Mouse (Mus musculus): ENCODE data around the gene Banf2. TPM values are rescaled to one million over a fixed set of nuclear protein-coding genes. Genes with fewer than 3 reads are reported as not detected.

Gene Banf2
- total and polyA plus RNA-seq, 2 experiments from 2014 or later = not detected

DNA sequence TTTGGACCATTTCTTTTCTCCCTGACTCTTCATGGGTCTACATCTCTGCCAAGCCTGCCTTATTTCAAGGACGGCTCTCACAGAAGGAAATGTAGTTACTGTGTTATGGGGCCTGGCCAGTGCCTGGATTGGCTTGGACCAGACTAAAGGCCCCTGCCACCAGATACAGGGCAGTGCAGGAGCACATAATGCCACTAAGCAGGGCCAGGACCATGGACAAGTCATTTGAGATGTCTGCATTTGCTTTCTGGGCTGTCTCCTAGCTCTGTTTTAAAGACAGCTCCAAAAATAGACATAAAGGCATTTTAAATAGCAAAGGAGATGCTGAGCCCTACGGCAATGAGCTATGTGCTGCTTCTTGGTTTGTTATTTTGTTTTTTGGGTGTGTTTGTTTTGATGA is 43.8 kb downstream of the Banf2 start:
- TF ChIP-seq CTCF (IDR thresholded peaks at IDR 0.05; ENCODE audit: low read depth) (no peak), EP300 (IDR thresholded peaks at IDR 0.05; ENCODE audit: low read depth) (no peak)
- H3K27ac ChIP-seq (ENCODE audit: low read depth) = no peak overlapping the region
- WGBS = 32% methylated on average over 2 of the region's 2 CpGs
- no peaks in the 10 kb centered on the region for H3K4me1 ChIP-seq (ENCODE audit: control insufficient read depth, insufficient read depth)
- no peak overlapping the region for H3K4me2 ChIP-seq (ENCODE audit: low read depth, low read length)
- H3K27me3 ChIP-seq (ENCODE audit: control insufficient read depth, insufficient read depth, low read length) = no peaks in the 10 kb centered on the region
- H3K4me3 ChIP-seq (ENCODE audit: low read depth, low read length) = no peak overlapping the region
- H3K36me3 ChIP-seq (replicated peaks; ENCODE audit: control insufficient read depth, insufficient read depth, low read length) = no peaks in the 10 kb centered on the region
- H3K9me3 ChIP-seq (replicated peaks; ENCODE audit: control insufficient read depth, low read length) = no peaks in the 10 kb centered on the region
- ATAC-seq (ENCODE audit: insufficient read depth, low read depth) (peak; percentile 51; the same call in 1 of the 2 replicates), DNase-seq (ENCODE audit: low spot score) (no peak)
- no peak overlapping the region for H3K9ac ChIP-seq (replicated peaks; ENCODE audit: low read depth, low read length)

GRCm38 (mm10) chr2:144078897-144079296 is 46.0 kb downstream of the Banf2 start:
- no peak for DNase-seq (ENCODE audit: low spot score)
- no peak for TF ChIP-seq EP300 (IDR thresholded peaks at IDR 0.05; ENCODE audit: low read depth)
- TF ChIP-seq CTCF (IDR thresholded peaks at IDR 0.05; ENCODE audit: low read depth) = no peak
- 80% methylated on average over 3 of the region's 3 CpGs for WGBS

GRCm38 (mm10) chr2:144086183-144086847 is 53.5 kb downstream of the Banf2 start:
- TF ChIP-seq CTCF (IDR thresholded peaks at IDR 0.05; ENCODE audit: low read depth) (no peak), EP300 (IDR thresholded peaks at IDR 0.05; ENCODE audit: low read depth) (peak; percentile 44)
- Histone ChIP-seq H3K27ac (ENCODE audit: low read depth) (peak overlapping the region; percentile 78), H3K27me3 (ENCODE audit: control insufficient read depth, insufficient read depth, low read length) (no peaks in the 10 kb centered on the region), H3K4me3 (ENCODE audit: low read depth, low read length) (no peak overlapping the region), H3K36me3 (replicated peaks; ENCODE audit: control insufficient read depth, insufficient read depth, low read length) (no peaks in the 10 kb centered on the region), H3K9ac (replicated peaks; ENCODE audit: low read depth, low read length) (no peak overlapping the region), H3K4me2 (ENCODE audit: low read depth, low read length) (peak overlapping the region; percentile 21; the same call in 1 of the 2 replicates), H3K4me1 (ENCODE audit: control insufficient read depth, insufficient read depth) (0 out of 2 replicates have a peak, but pooled peaks cover 3% of the 10 kb centered on the region), H3K9me3 (replicated peaks; ENCODE audit: control insufficient read depth, low read length) (no peaks in the 10 kb centered on the region)
- 26% methylated on average over 18 of the region's 18 CpGs for WGBS
- DNase-seq (ENCODE audit: low spot score) = peak; percentile 51
- peak; percentile 87 for ATAC-seq (ENCODE audit: insufficient read depth, low read depth)

More at GRCm38 (mm10) chr2:144078897-144079296, 46.0 kb downstream of the Banf2 start:
- Histone ChIP-seq H3K4me3 (ENCODE audit: low read depth, low read length) (no peak overlapping the region), H3K27me3 (ENCODE audit: control insufficient read depth, insufficient read depth, low read length) (no peaks in the 10 kb centered on the region), H3K36me3 (replicated peaks; ENCODE audit: control insufficient read depth, insufficient read depth, low read length) (no peaks in the 10 kb centered on the region), H3K4me1 (ENCODE audit: control insufficient read depth, insufficient read depth) (no peaks in the 10 kb centered on the region), H3K4me2 (ENCODE audit: low read depth, low read length) (no peak overlapping the region), H3K27ac (ENCODE audit: low read depth) (no peak overlapping the region), H3K9ac (replicated peaks; ENCODE audit: low read depth, low read length) (no peak overlapping the region), H3K9me3 (replicated peaks; ENCODE audit: control insufficient read depth, low read length) (no peaks in the 10 kb centered on the region)
- ATAC-seq (ENCODE audit: insufficient read depth, low read depth) = no peak

GRCm38 (mm10) chr2:144087899-144088584 is 55.2 kb downstream of the Banf2 start:
- Histone ChIP-seq H3K9ac (replicated peaks; ENCODE audit: low read depth, low read length) (no peak overlapping the region), H3K27ac (ENCODE audit: low read depth) (no peak overlapping the region), H3K9me3 (replicated peaks; ENCODE audit: control insufficient read depth, low read length) (no peaks in the 10 kb centered on the region), H3K4me3 (ENCODE audit: low read depth, low read length) (no peak overlapping the region), H3K27me3 (ENCODE audit: control insufficient read depth, insufficient read depth, low read length) (no peaks in the 10 kb centered on the region), H3K4me2 (ENCODE audit: low read depth, low read length) (no peak overlapping the region), H3K4me1 (ENCODE audit: control insufficient read depth, insufficient read depth) (0 out of 2 replicates have a peak, but pooled peaks cover 3% of the 10 kb centered on the region), H3K36me3 (replicated peaks; ENCODE audit: control insufficient read depth, insufficient read depth, low read length) (no peaks in the 10 kb centered on the region)
- DNase-seq (ENCODE audit: low spot score) (no peak), ATAC-seq (ENCODE audit: insufficient read depth, low read depth) (no peak)
- 32% methylated on average over 9 of the region's 9 CpGs for WGBS
- TF ChIP-seq EP300 (IDR thresholded peaks at IDR 0.05; ENCODE audit: low read depth) = no peak
- no peak for TF ChIP-seq CTCF (IDR thresholded peaks at IDR 0.05; ENCODE audit: low read depth)

- Histone ChIP-seq H3K9me3 (replicated peaks; ENCODE audit: control insufficient read depth, low read length) (no peaks in the 10 kb centered on the region), H3K27ac (ENCODE audit: low read depth) (no peak overlapping the region), H3K4me3 (ENCODE audit: low read depth, low read length) (no peak overlapping the region), H3K4me1 (ENCODE audit: control insufficient read depth, insufficient read depth) (no peaks in the 10 kb centered on the region), H3K4me2 (ENCODE audit: low read depth, low read length) (no peak overlapping the region), H3K9ac (replicated peaks; ENCODE audit: low read depth, low read length) (no peak overlapping the region), H3K27me3 (ENCODE audit: control insufficient read depth, insufficient read depth, low read length) (no peaks in the 10 kb centered on the region), H3K36me3 (replicated peaks; ENCODE audit: control insufficient read depth, insufficient read depth, low read length) (no peaks in the 10 kb centered on the region)
- TF ChIP-seq CTCF (IDR thresholded peaks at IDR 0.05; ENCODE audit: low read depth) (no peak), EP300 (IDR thresholded peaks at IDR 0.05; ENCODE audit: low read depth) (no peak)
- DNase-seq (ENCODE audit: low spot score) (no peak), ATAC-seq (ENCODE audit: insufficient read depth, low read depth) (no peak)
- WGBS = 85% methylated on average over 4 of the region's 4 CpGs
These were observed 59.9 kb downstream of the Banf2 start for GRCm38 (mm10) chr2:144092767-144093166.
